Mouse (Mus musculus): ENCODE results near the gene Canx. TPM values are rescaled to one million over a fixed set of nuclear protein-coding genes. Genes with fewer than 3 reads are reported as not detected.

Canx gene
- polyA plus RNA-seq, 1 experiment from 2014 or later = 275 TPM

MicroRNA genes within 50 kb of the gene (microRNA counts, 519-probe panel; counts per million panel counts)
- 3,824 counts per million, percentile 60 among the panel's probes with 10 or more counts for microRNA mmu-miR-804

Small RNA genes within 50 kb of the gene (microRNA-seq; reads per million reads assigned to microRNA genes)
- not detected for gene Mir804

Other genes with a start within 250 kb of the Canx start
- 36.1 and 39.2 TPM in 2 replicates for gene Tbc1d9b, start 194.3 kb downstream of the Canx start, polyA plus RNA-seq (2015; fragmentation: Nextera tagmentation; extraction: Ambion mirVana)
- 23.1 and 31.9 TPM in 2 replicates for gene Mrnip, start 151.2 kb downstream of the Canx start, polyA plus RNA-seq (2015; fragmentation: Nextera tagmentation; extraction: Ambion mirVana)
- 337 and 343 TPM in 2 replicates for gene Sqstm1, start 114.8 kb downstream of the Canx start, polyA plus RNA-seq (2015; fragmentation: Nextera tagmentation; extraction: Ambion mirVana)
- 52.8 and 56.6 TPM in 2 replicates for gene Mgat4b, start 114.8 kb downstream of the Canx start, polyA plus RNA-seq (2015; fragmentation: Nextera tagmentation; extraction: Ambion mirVana)
- 1.8 and 2.6 TPM in 2 replicates for gene Ltc4s, start 87.1 kb downstream of the Canx start, polyA plus RNA-seq (2015; fragmentation: Nextera tagmentation; extraction: Ambion mirVana)
- gene Maml1, start 33.4 kb downstream of the Canx start, polyA plus RNA-seq (2015; fragmentation: Nextera tagmentation; extraction: Ambion mirVana) = 3.1 and 3.7 TPM in 2 replicates
- 0.78 and 1.2 TPM in 2 replicates for gene Cby3, start 28.8 kb upstream of the Canx start, polyA plus RNA-seq (2015; fragmentation: Nextera tagmentation; extraction: Ambion mirVana)
- gene Hnrnph1, start 51.3 kb upstream of the Canx start, polyA plus RNA-seq (2015; fragmentation: Nextera tagmentation; extraction: Ambion mirVana) = 482 and 577 TPM in 2 replicates
- gene Rufy1, start 105.5 kb upstream of the Canx start, polyA plus RNA-seq (2015; fragmentation: Nextera tagmentation; extraction: Ambion mirVana) = 26.5 and 28.4 TPM in 2 replicates